16 mouse cellular contexts compared by ENCODE assay signal in genomic region chr7:75360874-75361273, GRCm38 (mm10). TPM values are rescaled to one million over a fixed set of nuclear protein-coding genes. Genes with fewer than 3 reads are reported as not detected.
DNase-seq lines count a peak whose midpoint lies in the region; ATAC-seq and TF ChIP-seq lines count a peak whose summit lies in the region.
"Had no signal": no experiment of that assay in that cellular context is flagged by ENCODE, and none has a peak within 500 bp of the region (broad histone marks: within the 10 kb centered on the region; RNA-seq: fewer than 3 reads in every experiment).

No protein-coding gene starts in this region.

- H3K4me1 ChIP-seq in forebrain, embryonic 14.5 days (ENCODE audit: control insufficient read depth, insufficient read depth, low read length), result no peaks in the 10 kb centered on the region
- H3K4me1 ChIP-seq in forebrain, embryonic 16.5 days (replicated peaks; ENCODE audit: control insufficient read depth, insufficient read depth, low read length), result peaks cover 3% of the 10 kb centered on the region
- H3K4me1 ChIP-seq in midbrain, embryonic 11.5 days (ENCODE audit: control insufficient read depth, insufficient read depth, low read length), result no peaks in the 10 kb centered on the region; the same call in 1 of the 2 replicates
- peaks cover 3% of the 10 kb centered on the region; the same call in 1 of the 2 replicates for H3K4me1 ChIP-seq in midbrain, embryonic 15.5 days
- H3K4me1 ChIP-seq in cerebellum, adult 2 months (ENCODE audit: control insufficient read depth, insufficient read depth, low read length), result peaks cover 6% of the 10 kb centered on the region; the same call in 1 of the 2 replicates
- H3K4me1 ChIP-seq: liver, embryonic 13.5 days; neural tube, embryonic 15.5 days had no signal

- no peaks in the 10 kb centered on the region for H3K36me3 ChIP-seq in forebrain, embryonic 14.5 days (ENCODE audit: control insufficient read depth, insufficient read depth, low read length)
- H3K36me3 ChIP-seq in forebrain, embryonic 16.5 days (ENCODE audit: control insufficient read depth, insufficient read depth), result no peaks in the 10 kb centered on the region
- no peaks in the 10 kb centered on the region for H3K36me3 ChIP-seq in midbrain, embryonic 11.5 days (ENCODE audit: control insufficient read depth, insufficient read depth, low read length)
- no peaks in the 10 kb centered on the region for H3K36me3 ChIP-seq in midbrain, embryonic 15.5 days (replicated peaks)
- H3K36me3 ChIP-seq: embryonic facial prominence, embryonic 13.5 days; liver, embryonic 13.5 days; neural tube, embryonic 15.5 days had no signal

- TF ChIP-seq CTCF in cerebellum, adult 2 months (IDR thresholded peaks at IDR 0.05; ENCODE audit: borderline replicate concordance, insufficient read depth, low read depth, low read length), result no peak

- no peaks in the 10 kb centered on the region for H3K9me3 ChIP-seq in forebrain, embryonic 14.5 days (replicated peaks; ENCODE audit: control insufficient read depth, low read length)
- no peaks in the 10 kb centered on the region for H3K9me3 ChIP-seq in forebrain, embryonic 16.5 days (ENCODE audit: control insufficient read depth, low read length)
- no peaks in the 10 kb centered on the region for H3K9me3 ChIP-seq in midbrain, embryonic 11.5 days (ENCODE audit: control insufficient read depth, low read length)
- no peaks in the 10 kb centered on the region for H3K9me3 ChIP-seq in midbrain, embryonic 15.5 days
- H3K9me3 ChIP-seq: embryonic facial prominence, embryonic 13.5 days; liver, embryonic 13.5 days; neural tube, embryonic 15.5 days had no signal

- peak; percentile 17 for DNase-seq in forebrain, embryonic 14.5 days (ENCODE audit: low spot score)
- DNase-seq in midbrain, embryonic 11.5 days (ENCODE audit: low spot score, missing footprints), result peak; percentile 82
- DNase-seq in cerebellum, adult 2 months, result peak; percentile 28 to 32
- no peak for DNase-seq in lung, postnatal 10 days
- DNase-seq in frontal cortex, postnatal 36 days (ENCODE audit: low spot score in 2 of 2), result no peak
- DNase-seq: adrenal gland, adult 2 months; B cell, adult 2 months; heart, postnatal 10 days; liver, embryonic 13.5 days; right cerebral cortex, adult 18-20 months had no signal

- H3K4me2 ChIP-seq in forebrain, embryonic 14.5 days (ENCODE audit: low read length), result no peak overlapping the region
- no peak overlapping the region for H3K4me2 ChIP-seq in forebrain, embryonic 16.5 days (ENCODE audit: low read length)
- no peak overlapping the region for H3K4me2 ChIP-seq in midbrain, embryonic 11.5 days
- no peak overlapping the region for H3K4me2 ChIP-seq in midbrain, embryonic 15.5 days
- H3K4me2 ChIP-seq: embryonic facial prominence, embryonic 13.5 days; liver, embryonic 13.5 days; neural tube, embryonic 15.5 days had no signal

- H3K27ac ChIP-seq in forebrain, embryonic 14.5 days (ENCODE audit: low read depth, low read length), result no peak overlapping the region
- no peak overlapping the region for H3K27ac ChIP-seq in forebrain, embryonic 16.5 days (ENCODE audit: low read length)
- no peak overlapping the region for H3K27ac ChIP-seq in midbrain, embryonic 11.5 days (ENCODE audit: low read depth, low read length)
- no peak overlapping the region for H3K27ac ChIP-seq in midbrain, embryonic 15.5 days
- no peak overlapping the region for H3K27ac ChIP-seq in cerebellum, adult 2 months (ENCODE audit: insufficient read depth, low read length)
- H3K27ac ChIP-seq: embryonic facial prominence, embryonic 13.5 days; liver, embryonic 13.5 days; neural tube, embryonic 15.5 days had no signal

- ATAC-seq in forebrain, embryonic 14.5 days, result no peak
- no peak; the same call in 1 of the 2 replicates for ATAC-seq in forebrain, embryonic 16.5 days
- ATAC-seq in midbrain, embryonic 11.5 days (ENCODE audit: low FRiP score), result no peak
- ATAC-seq in midbrain, embryonic 15.5 days (replicated peaks), result no peak
- ATAC-seq in megakaryocyte-erythroid progenitor cell, adult 5-6 weeks (replicated peaks; ENCODE audit: low FRiP score, low TSS enrichment, poor library complexity, severe bottlenecking), result peak; percentile 57

- H3K9ac ChIP-seq in forebrain, embryonic 14.5 days (ENCODE audit: low read length), result no peak overlapping the region
- no peak overlapping the region for H3K9ac ChIP-seq in forebrain, embryonic 16.5 days (replicated peaks; ENCODE audit: low read depth, low read length)
- H3K9ac ChIP-seq in midbrain, embryonic 11.5 days (ENCODE audit: low read length), result no peak overlapping the region
- no peak overlapping the region for H3K9ac ChIP-seq in midbrain, embryonic 15.5 days
- H3K9ac ChIP-seq: embryonic facial prominence, embryonic 13.5 days; liver, embryonic 13.5 days; neural tube, embryonic 15.5 days had no signal

- H3K27me3 ChIP-seq in forebrain, embryonic 14.5 days (replicated peaks; ENCODE audit: control insufficient read depth, insufficient read depth, low read length), result no peaks in the 10 kb centered on the region
- H3K27me3 ChIP-seq in forebrain, embryonic 16.5 days (replicated peaks; ENCODE audit: control insufficient read depth, insufficient read depth, low read length), result no peaks in the 10 kb centered on the region
- no peaks in the 10 kb centered on the region for H3K27me3 ChIP-seq in midbrain, embryonic 11.5 days (ENCODE audit: control insufficient read depth, insufficient read depth, low read length)
- H3K27me3 ChIP-seq in midbrain, embryonic 15.5 days (replicated peaks), result no peaks in the 10 kb centered on the region
- H3K27me3 ChIP-seq in cerebellum, adult 2 months (ENCODE audit: control insufficient read depth, insufficient read depth, low read length), result no peaks in the 10 kb centered on the region
- H3K27me3 ChIP-seq: embryonic facial prominence, embryonic 13.5 days; liver, embryonic 13.5 days; neural tube, embryonic 15.5 days had no signal

- H3K4me3 ChIP-seq in forebrain, embryonic 14.5 days (ENCODE audit: low read depth, low read length), result no peak overlapping the region
- no peak overlapping the region for H3K4me3 ChIP-seq in forebrain, embryonic 16.5 days (replicated peaks; ENCODE audit: low read length)
- H3K4me3 ChIP-seq in midbrain, embryonic 11.5 days (ENCODE audit: low read depth, low read length), result no peak overlapping the region
- H3K4me3 ChIP-seq in midbrain, embryonic 15.5 days, result no peak overlapping the region
- H3K4me3 ChIP-seq in cerebellum, adult 2 months (replicated peaks; ENCODE audit: insufficient read depth, low read depth, low read length), result no peak overlapping the region
- H3K4me3 ChIP-seq: embryonic facial prominence, embryonic 13.5 days; liver, embryonic 13.5 days; megakaryocyte, embryonic 14.5 days; neural tube, embryonic 15.5 days had no signal

- WGBS in forebrain, embryonic 14.5 days, result 13% methylated on average over 6 of the region's 6 CpGs
- 15% methylated on average over 6 of the region's 6 CpGs for WGBS in forebrain, embryonic 16.5 days
- 17% methylated on average over 6 of the region's 6 CpGs for WGBS in midbrain, embryonic 11.5 days
- 17% methylated on average over 6 of the region's 6 CpGs for WGBS in midbrain, embryonic 15.5 days
- 9% methylated on average over 6 of the region's 6 CpGs for WGBS in cerebellum, adult 2 months

- TF ChIP-seq POLR2A in cerebellum, adult 2 months (IDR thresholded peaks at IDR 0.05; ENCODE audit: borderline replicate concordance, insufficient read depth, low read length), result no peak

RNA-seq across cellular contexts. Expression of gene Sv2b, which starts 51.8 kb away (rescaled TPM):
- 8.4 and 10.4 TPM in 2 replicates for polyA plus RNA-seq in forebrain, embryonic 14.5 days (2014; fragmentation: Nextera tagmentation; extraction: Ambion mirVana)
- 12.8 and 14.0 TPM in 2 replicates for polyA plus RNA-seq in forebrain, embryonic 16.5 days (2015; fragmentation: Nextera tagmentation; extraction: Ambion mirVana)
- polyA plus RNA-seq in midbrain, embryonic 11.5 days (2014; fragmentation: Nextera tagmentation; extraction: Ambion mirVana), result 1.8 and 2.3 TPM in 2 replicates
- 6.5 and 7.1 TPM in 2 replicates for polyA plus RNA-seq in midbrain, embryonic 15.5 days (2015; fragmentation: Nextera tagmentation; extraction: Ambion mirVana)
- 89.2 and 103 TPM in 2 replicates for polyA plus RNA-seq in cerebellum, adult 2 months (2012; rRNA removed)
- not detected in 2 replicates for total RNA-seq in megakaryocyte-erythroid progenitor cell, adult 5-6 weeks (2014; fragmentation: Nextera tagmentation)
- not detected in 2 replicates for total RNA-seq in megakaryocyte-erythroid progenitor cell, adult 5-6 weeks (2017)

Comparison
In these comparisons a context has a peak if more than half of its experiments do, and no peak if none do; other contexts are left out.
1. DNase-seq: peak in forebrain, embryonic 14.5 days (single experiment), midbrain, embryonic 11.5 days (single experiment) and cerebellum, adult 2 months (2 of 2); none in lung, postnatal 10 days (single experiment) and frontal cortex, postnatal 36 days (0 of 2).